Mouse (Mus musculus) MN1 (cell line): Measurements from ENCODE around the gene Dip2a.

ENCODE experiments used
- DNase-seq: peaks from one replicate; pipeline ENCODE4 v3.0.0-alpha.2; 2016; ENCODE audit warnings: low spot score

Gene Dip2a

GRCm38 (mm10) chr10:76246601-76247000, 98.5 kb downstream of the Dip2a start:
- no peak for DNase-seq

GRCm38 (mm10) chr10:76245106-76245505, 100.0 kb downstream of the Dip2a start:
- DNase-seq: no peak

DNA sequence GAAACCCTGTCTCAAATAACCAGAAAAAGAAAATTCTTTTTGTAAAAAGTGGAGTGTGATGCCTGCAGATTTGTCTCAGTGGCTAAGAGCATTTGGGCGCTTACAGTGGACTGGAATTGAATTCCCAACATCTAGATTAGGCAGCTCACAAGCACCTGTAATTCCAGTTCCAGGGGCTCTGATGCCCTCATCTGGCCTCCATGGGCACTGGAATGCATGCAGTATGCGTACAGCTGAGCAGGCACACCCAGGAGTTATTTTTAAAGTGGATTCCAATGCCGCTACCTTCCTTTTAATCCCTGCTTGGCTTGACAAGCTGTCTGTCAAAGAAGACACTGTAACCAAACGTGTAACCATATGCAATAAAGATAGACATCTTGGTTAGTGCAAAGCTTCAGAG, 105.7 kb downstream of the Dip2a start:
- DNase-seq: no peak

DNA sequence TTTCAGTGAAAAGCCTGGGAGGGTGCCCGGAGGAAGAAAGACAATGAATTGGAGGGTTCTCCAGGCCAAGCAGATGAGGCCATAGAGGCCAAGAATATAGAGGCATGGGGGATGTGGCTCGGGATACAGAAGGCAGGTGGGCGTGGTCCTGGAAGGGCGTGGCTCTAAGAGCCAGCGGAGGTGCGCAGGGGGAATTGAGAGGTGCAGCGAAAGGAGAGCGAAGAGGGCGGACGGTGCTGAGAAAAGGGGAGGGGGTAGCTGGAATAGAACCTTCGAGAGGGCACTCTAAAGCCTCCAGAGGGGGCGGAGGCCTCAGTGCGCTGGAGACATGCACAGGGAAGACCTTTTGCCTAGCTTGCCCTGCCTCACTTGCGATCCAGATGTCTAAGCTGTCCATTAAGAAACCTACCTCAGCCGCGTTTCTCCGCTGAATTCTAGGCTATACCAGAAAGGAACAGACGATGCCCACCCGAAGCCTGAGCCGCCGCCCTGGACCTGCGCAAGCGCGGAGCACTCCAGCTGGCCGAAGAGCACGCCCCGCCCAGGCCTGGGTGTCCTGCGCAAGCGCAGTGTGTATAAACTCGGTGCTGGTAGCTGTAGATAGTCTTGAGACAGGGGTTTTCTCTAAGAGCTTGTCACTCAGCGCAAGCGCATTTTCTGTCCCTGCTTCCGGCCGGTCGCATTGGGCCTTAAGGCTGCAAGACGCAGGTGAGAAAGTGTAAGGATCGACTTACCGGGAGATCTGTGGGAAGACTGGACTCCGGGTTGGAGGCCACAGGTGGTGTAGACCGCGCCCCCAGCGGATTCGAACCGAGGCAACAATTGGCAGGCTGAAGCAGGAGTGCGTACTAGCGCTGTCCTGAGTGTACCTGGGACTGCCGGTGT, 107.5 kb downstream of the Dip2a start, which contains the start of gene Prmt2:
TSS of gene Prmt2 (minus strand) at position 525 of the 885 bp plus-strand sequence.
- peak; percentile 96 for DNase-seq

DNA sequence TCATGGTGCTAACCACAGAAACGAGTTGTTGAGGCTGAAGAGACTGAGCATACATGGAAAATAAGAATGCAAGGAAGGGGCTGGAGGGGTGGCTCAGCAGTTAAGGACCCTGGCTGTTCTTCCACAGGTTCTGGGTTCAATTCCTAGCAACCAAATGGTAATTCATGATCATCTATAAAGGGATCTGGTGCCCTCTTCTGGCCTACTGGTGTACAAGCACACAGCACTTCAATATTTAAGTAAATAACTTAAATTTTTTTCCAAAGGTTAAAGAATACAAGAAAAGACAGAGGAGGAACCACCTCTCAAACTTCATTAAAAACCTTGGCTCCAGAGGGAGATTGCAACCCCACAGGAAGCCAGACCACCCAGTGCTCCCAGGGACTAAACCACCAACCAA, 115.5 kb downstream of the Dip2a start:
- no peak for DNase-seq

GRCm38 (mm10) chr10:76225944-76226343, 119.1 kb downstream of the Dip2a start:
- DNase-seq: no peak

GRCm38 (mm10) chr10:76218240-76218639, 126.9 kb downstream of the Dip2a start:
- no peak for DNase-seq

DNA sequence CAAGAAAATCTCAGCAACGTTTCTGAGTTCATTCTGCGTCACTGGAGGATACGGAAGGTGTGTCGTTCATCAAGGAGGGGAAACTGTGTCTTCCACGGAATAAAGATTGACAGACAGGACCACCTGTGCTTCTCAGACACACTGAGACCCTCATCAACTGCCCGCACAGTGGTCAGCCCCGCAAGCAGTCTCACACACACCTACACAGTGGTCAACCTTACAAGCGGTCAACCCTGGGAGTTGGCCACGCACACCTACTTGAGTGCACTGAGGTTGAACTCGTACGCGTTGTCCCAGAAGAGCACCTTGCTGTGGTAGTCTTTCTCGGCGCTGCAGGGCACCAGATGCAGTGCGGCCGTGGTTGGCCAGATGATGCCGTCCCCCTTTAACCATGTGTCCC, 128.0 kb downstream of the Dip2a start:
- DNase-seq: no peak

DNA sequence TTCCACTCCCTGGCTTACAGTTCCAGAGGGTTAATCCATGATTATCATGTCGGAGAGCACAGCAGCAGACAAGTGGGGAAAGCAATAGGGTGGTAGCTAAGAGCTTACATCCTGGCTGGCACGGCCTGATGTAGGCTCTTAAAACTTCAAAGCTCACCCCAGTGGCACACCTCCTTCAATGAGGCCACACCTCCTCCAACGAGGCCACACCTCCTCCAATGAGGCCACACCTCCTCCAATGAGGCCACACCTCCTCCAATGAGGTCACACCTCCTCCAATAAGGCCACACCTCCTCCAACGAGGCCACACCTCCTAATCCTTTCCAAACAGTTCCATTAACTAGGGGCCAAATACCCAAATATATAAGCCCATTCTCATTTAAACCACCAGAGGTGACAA, 130.9 kb downstream of the Dip2a start:
- DNase-seq: no peak

DNA sequence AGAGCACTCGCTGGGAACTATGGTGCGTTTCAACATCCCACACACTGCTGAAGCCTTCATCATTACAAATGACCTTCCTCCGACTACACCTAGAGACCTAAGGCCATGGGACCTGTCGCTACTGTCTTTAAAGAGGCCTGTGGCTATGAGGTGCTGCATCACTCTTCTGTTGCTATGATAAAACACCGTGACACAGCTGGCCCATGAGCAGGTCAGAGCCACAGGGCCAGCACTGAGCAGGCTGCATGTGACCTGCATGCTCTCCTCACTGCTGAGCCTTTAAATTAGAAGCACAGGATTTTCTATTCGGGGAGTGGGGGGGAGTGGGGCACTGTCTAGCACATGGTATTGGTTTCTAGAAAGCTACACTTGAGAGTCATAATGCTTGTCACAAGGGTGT, 133.0 kb downstream of the Dip2a start:
- no peak for DNase-seq

DNA sequence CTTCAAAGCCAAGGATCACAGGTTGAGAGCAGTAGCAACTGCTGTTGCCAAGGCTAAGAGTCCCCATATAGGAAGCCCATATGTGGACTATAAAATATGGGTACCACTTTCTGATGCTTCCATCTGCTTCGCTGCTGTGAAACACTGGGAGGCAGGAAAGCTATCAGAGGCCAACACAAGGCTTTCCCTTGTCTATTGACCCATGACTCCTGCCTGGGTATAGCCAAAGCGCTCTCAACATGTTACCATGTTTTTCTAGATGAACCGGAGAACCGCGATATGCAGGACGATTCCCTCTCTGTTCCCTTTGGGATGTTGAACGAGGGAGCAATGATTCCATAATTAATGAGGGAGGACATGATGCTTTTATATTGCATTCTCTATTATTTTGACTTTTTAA, 134.3 kb downstream of the Dip2a start:
- DNase-seq: no peak
